Mouse (Mus musculus) cortical plate, adult 2 months (tissue): ENCODE results near the gene Hnrnpc.

Experiments
- CTCF ChIP-seq: fragments of 200-500 bp; IDR thresholded peaks from 2 replicates; pipeline ENCODE4 v1.5.1; 2011; ENCODE audit warnings: mild to moderate bottlenecking, control low read depth, low read length; ENCODE audit not compliant: insufficient read depth; ENCODE audit errors: extremely low read depth
- POLR2A ChIP-seq: fragments of 200-500 bp; IDR thresholded peaks from 2 replicates; pipeline ENCODE4 v1.6.1; 2011; ENCODE audit warnings: mild to moderate bottlenecking, low read length, control low read depth; ENCODE audit not compliant: insufficient read depth; ENCODE audit errors: extremely low read depth

- TF ChIP-seq CTCF (no peak), POLR2A (no peak)
These were observed 14.6 kb upstream of the Hnrnpc start for GRCm38 (mm10) chr14:52118456-52118822.
